Mouse (Mus musculus) heart, embryonic 12.5 days (tissue): Measurements from ENCODE around the gene Gclc. TPM values are rescaled to one million over a fixed set of nuclear protein-coding genes. Genes with fewer than 3 reads are reported as not detected.

Source experiments
- ATAC-seq: fragments of 200-750 bp; cut with Nextera tagmentation; 2 replicates; pipeline ENCODE4 v1.8.0; 2017; ENCODE audit warnings: moderate TSS enrichment, moderate library complexity; ENCODE audit not compliant: insufficient number of reproducible peaks, low FRiP score
- H3K27ac ChIP-seq: fragments of 300-500 bp; sonication (generic); 2 replicates; pipeline ENCODE4 v1.5.1; 2016; ENCODE audit warnings: mild to moderate bottlenecking, moderate library complexity; ENCODE audit not compliant: poor library complexity, severe bottlenecking
- H3K27me3 ChIP-seq: fragments of 300-500 bp; sonication (generic); replicated peaks from 2 replicates; pipeline ENCODE4 v1.6.1; 2016; ENCODE audit warnings: mild to moderate bottlenecking, moderate library complexity
- H3K36me3 ChIP-seq: fragments of 300-500 bp; sonication (generic); 2 replicates; pipeline ENCODE4 v1.6.1; 2016; ENCODE audit warnings: mild to moderate bottlenecking, moderate library complexity
- H3K4me1 ChIP-seq: fragments of 300-500 bp; sonication (generic); replicated peaks from 2 replicates; pipeline ENCODE4 v1.6.1; 2016; ENCODE audit warnings: mild to moderate bottlenecking
- H3K4me2 ChIP-seq: fragments of 300-500 bp; sonication (generic); 2 replicates; pipeline ENCODE4 v1.6.1; 2016; ENCODE audit warnings: mild to moderate bottlenecking, moderate library complexity
- H3K4me3 ChIP-seq: fragments of 300-500 bp; sonication (generic); 2 replicates; pipeline ENCODE4 v1.5.1; 2016; ENCODE audit warnings: mild to moderate bottlenecking
- H3K9ac ChIP-seq: fragments of 300-500 bp; sonication (generic); 2 replicates; pipeline ENCODE4 v1.6.1; 2016; ENCODE audit warnings: mild to moderate bottlenecking, moderate library complexity
- H3K9me3 ChIP-seq: fragments of 300-500 bp; sonication (generic); replicated peaks from 2 replicates; pipeline ENCODE4 v1.6.1; 2016; ENCODE audit warnings: mild to moderate bottlenecking, moderate library complexity
- WGBS: fragments of 180-500 bp; shearing (Covaris S2); methylation state at CpG from one replicate; pipeline ENCODE4 v1.1.7; 2016; 5-methylcytosine and 5-hydroxymethylcytosine counted together
- polyA plus RNA-seq: library from polyadenylated mRNA; unstranded; fragments of >200 nt; fragmentation: Nextera tagmentation; extraction: Ambion mirVana; gene quantifications from 2 replicates; pipeline ENCODE4 v1.2.1, GENCODE M21; 2016

The Gclc gene
- polyA plus RNA-seq, 1 experiment from 2014 or later = 13.0 TPM

- H3K4me2 ChIP-seq = no peak overlapping the region
- H3K9me3 ChIP-seq = no peaks in the 10 kb centered on the region
- peaks cover 44% of the 10 kb centered on the region for H3K36me3 ChIP-seq
- no peak overlapping the region for H3K27ac ChIP-seq
- H3K4me3 ChIP-seq = no peak overlapping the region
- no peak for ATAC-seq
- no peaks in the 10 kb centered on the region for H3K27me3 ChIP-seq
- WGBS = 87% methylated on average over 8 of the region's 8 CpGs
- no peak overlapping the region for H3K9ac ChIP-seq
- no peaks in the 10 kb centered on the region for H3K4me1 ChIP-seq
These were observed 31.1 kb downstream of the Gclc start for GRCm38 (mm10) chr9:77785466-77785865.

GRCm38 (mm10) chr9:77787936-77788335, 33.6 kb downstream of the Gclc start:
- no peak overlapping the region for H3K27ac ChIP-seq

GRCm38 (mm10) chr9:77789615-77790348, 35.4 kb downstream of the Gclc start:
- Histone ChIP-seq H3K9me3 (peaks cover 4% of the 10 kb centered on the region), H3K9ac (no peak overlapping the region), H3K27ac (no peak overlapping the region), H3K4me3 (no peak overlapping the region), H3K36me3 (peaks cover 76% of the 10 kb centered on the region), H3K27me3 (no peaks in the 10 kb centered on the region), H3K4me2 (no peak overlapping the region), H3K4me1 (no peaks in the 10 kb centered on the region)
- no peak for ATAC-seq
- 75% methylated on average over 12 of the region's 12 CpGs for WGBS

More at GRCm38 (mm10) chr9:77787936-77788335, 33.6 kb downstream of the Gclc start:
- Histone ChIP-seq H3K9ac (no peak overlapping the region), H3K9me3 (no peaks in the 10 kb centered on the region), H3K36me3 (peaks cover 67% of the 10 kb centered on the region), H3K4me3 (no peak overlapping the region), H3K4me2 (no peak overlapping the region), H3K4me1 (no peaks in the 10 kb centered on the region), H3K27me3 (no peaks in the 10 kb centered on the region)
- 82% methylated on average over 7 of the region's 7 CpGs for WGBS
- no peak for ATAC-seq

GRCm38 (mm10) chr9:77793838-77794237, 39.5 kb downstream of the Gclc start:
- Histone ChIP-seq H3K4me3 (no peak overlapping the region), H3K9me3 (peaks cover 10% of the 10 kb centered on the region), H3K36me3 (peaks cover 46% of the 10 kb centered on the region)

GRCm38 (mm10) chr9:77802461-77802860, 48.1 kb downstream of the Gclc start:
- Histone ChIP-seq H3K4me2 (no peak overlapping the region), H3K4me3 (no peak overlapping the region), H3K27me3 (0 out of 2 replicates have a peak, but pooled peaks cover 5% of the 10 kb centered on the region), H3K27ac (no peak overlapping the region), H3K36me3 (no peaks in the 10 kb centered on the region), H3K9me3 (no peaks in the 10 kb centered on the region), H3K9ac (no peak overlapping the region), H3K4me1 (peaks cover 8% of the 10 kb centered on the region; the same call in 1 of the 2 replicates)
- no peak for ATAC-seq
- 60% methylated on average over 7 of the region's 7 CpGs for WGBS

More at GRCm38 (mm10) chr9:77793838-77794237, 39.5 kb downstream of the Gclc start:
- Histone ChIP-seq H3K27me3 (no peaks in the 10 kb centered on the region), H3K9ac (no peak overlapping the region), H3K27ac (no peak overlapping the region), H3K4me2 (no peak overlapping the region), H3K4me1 (no peaks in the 10 kb centered on the region)
- ATAC-seq = no peak
- WGBS = 67% methylated on average over 3 of the region's 3 CpGs

GRCm38 (mm10) chr9:77806426-77806825, 52.1 kb downstream of the Gclc start:
- 0 out of 2 replicates have a peak, but pooled peaks have one; percentile 22 for ATAC-seq
- 39% methylated on average over 3 of the region's 3 CpGs for WGBS
- Histone ChIP-seq H3K4me1 (no peaks in the 10 kb centered on the region), H3K36me3 (no peaks in the 10 kb centered on the region), H3K9me3 (no peaks in the 10 kb centered on the region), H3K4me3 (peak overlapping the region; percentile 25; the same call in 1 of the 2 replicates), H3K4me2 (peak overlapping the region; percentile 57), H3K9ac (peak overlapping the region; percentile 58; the same call in 1 of the 2 replicates), H3K27me3 (0 out of 2 replicates have a peak, but pooled peaks cover 5% of the 10 kb centered on the region), H3K27ac (no peak overlapping the region)

- peak overlapping the region; percentile 57 for H3K4me2 ChIP-seq
- 0 out of 2 replicates have a peak, but pooled peaks cover 5% of the 10 kb centered on the region for H3K27me3 ChIP-seq
- WGBS = 26% methylated on average over 12 of the region's 12 CpGs
- H3K36me3 ChIP-seq = no peaks in the 10 kb centered on the region
- H3K4me3 ChIP-seq = peak overlapping the region; percentile 25; the same call in 1 of the 2 replicates
- no peaks in the 10 kb centered on the region for H3K9me3 ChIP-seq
- peak overlapping the region; percentile 58; the same call in 1 of the 2 replicates for H3K9ac ChIP-seq
- ATAC-seq = peak; percentile 48; the same call in 1 of the 2 replicates
- H3K4me1 ChIP-seq = no peaks in the 10 kb centered on the region
- H3K27ac ChIP-seq = no peak overlapping the region
These were observed 52.7 kb downstream of the Gclc start for GRCm38 (mm10) chr9:77806842-77807668.

GRCm38 (mm10) chr9:77808481-77808880, 54.1 kb downstream of the Gclc start:
- WGBS = 69% methylated on average over 6 of the region's 6 CpGs
- ATAC-seq = no peak
- Histone ChIP-seq H3K9me3 (no peaks in the 10 kb centered on the region), H3K36me3 (no peaks in the 10 kb centered on the region), H3K9ac (no peak overlapping the region), H3K27me3 (0 out of 2 replicates have a peak, but pooled peaks cover 5% of the 10 kb centered on the region), H3K4me1 (no peaks in the 10 kb centered on the region), H3K27ac (no peak overlapping the region), H3K4me3 (no peak overlapping the region), H3K4me2 (no peak overlapping the region)

GRCm38 (mm10) chr9:77818858-77819257, 64.5 kb downstream of the Gclc start:
- Histone ChIP-seq H3K4me1 (0 out of 2 replicates have a peak, but pooled peaks cover 8% of the 10 kb centered on the region), H3K9ac (no peak overlapping the region), H3K4me3 (no peak overlapping the region), H3K27ac (no peak overlapping the region), H3K4me2 (no peak overlapping the region), H3K9me3 (no peaks in the 10 kb centered on the region), H3K36me3 (no peaks in the 10 kb centered on the region), H3K27me3 (no peaks in the 10 kb centered on the region)
- no peak for ATAC-seq
- 31% methylated on average over 7 of the region's 7 CpGs for WGBS

GRCm38 (mm10) chr9:77819318-77819717, 65.0 kb downstream of the Gclc start:
- Histone ChIP-seq H3K27me3 (no peaks in the 10 kb centered on the region), H3K4me1 (0 out of 2 replicates have a peak, but pooled peaks cover 8% of the 10 kb centered on the region), H3K36me3 (no peaks in the 10 kb centered on the region), H3K27ac (no peak overlapping the region), H3K4me2 (no peak overlapping the region), H3K9me3 (no peaks in the 10 kb centered on the region), H3K4me3 (no peak overlapping the region), H3K9ac (no peak overlapping the region)
- 63% methylated on average over 2 of the region's 2 CpGs for WGBS
- ATAC-seq = no peak

- Histone ChIP-seq H3K36me3 (no peaks in the 10 kb centered on the region), H3K9ac (no peak overlapping the region), H3K4me2 (no peak overlapping the region), H3K27me3 (no peaks in the 10 kb centered on the region), H3K9me3 (no peaks in the 10 kb centered on the region), H3K4me1 (peaks cover 8% of the 10 kb centered on the region; the same call in 1 of the 2 replicates), H3K27ac (no peak overlapping the region), H3K4me3 (no peak overlapping the region)
- ATAC-seq = no peak
- WGBS = 49% methylated on average over 4 of the region's 4 CpGs
These were observed 66.5 kb downstream of the Gclc start for GRCm38 (mm10) chr9:77820836-77821235.
